Mouse (Mus musculus): ENCODE data around the gene Apba3. TPM values are rescaled to one million over a fixed set of nuclear protein-coding genes. Genes with fewer than 3 reads are reported as not detected.

Gene Apba3
- polyA plus RNA-seq, 1 experiment = 77.4 TPM

GRCm38 (mm10) chr10:81306837-81307682 is 40.3 kb downstream of the Apba3 start:
- DNase-seq (ENCODE audit: low read depth) = no peak

GRCm38 (mm10) chr10:81309571-81309970 is 42.8 kb downstream of the Apba3 start:
- DNase-seq (ENCODE audit: low read depth) = no peak

GRCm38 (mm10) chr10:81313581-81313980 is 46.8 kb downstream of the Apba3 start:
- no peak for DNase-seq (ENCODE audit: low read depth)

- no peak for DNase-seq (ENCODE audit: low read depth)
Measured at GRCm38 (mm10) chr10:81314201-81314600, 47.4 kb downstream of the Apba3 start.

- no peak for DNase-seq (ENCODE audit: low read depth)
Measured at GRCm38 (mm10) chr10:81315587-81315986, 48.8 kb downstream of the Apba3 start.

GRCm38 (mm10) chr10:81316338-81317060 is 49.7 kb downstream of the Apba3 start:
- DNase-seq (ENCODE audit: low read depth) = no peak

- DNase-seq (ENCODE audit: low read depth) = peak; percentile 33
Measured at GRCm38 (mm10) chr10:81317273-81317672, 50.5 kb downstream of the Apba3 start.

- peak; percentile 36 for DNase-seq (ENCODE audit: low read depth)
Measured at GRCm38 (mm10) chr10:81318589-81319329, 52.0 kb downstream of the Apba3 start.

- no peak for DNase-seq (ENCODE audit: low read depth)
Measured at GRCm38 (mm10) chr10:81319330-81319699, 52.6 kb downstream of the Apba3 start.

- DNase-seq (ENCODE audit: low read depth) = peak; percentile 76
Measured at GRCm38 (mm10) chr10:81319741-81320549, 53.2 kb downstream of the Apba3 start.

- DNase-seq (ENCODE audit: low read depth) = peak; percentile 97
Measured at GRCm38 (mm10) chr10:81320550-81321347, 54.0 kb downstream of the Apba3 start, which contains the start of gene Cactin. Gene Cactin, plus strand, starts transcription at chr10:81321103.

GRCm38 (mm10) chr10:81321436-81321835 is 54.7 kb downstream of the Apba3 start:
- DNase-seq (ENCODE audit: low read depth) = no peak

GRCm38 (mm10) chr10:81322444-81322843 is 55.7 kb downstream of the Apba3 start:
- DNase-seq (ENCODE audit: low read depth) = no peak

Other genes with a start within 250 kb of the Apba3 start
- not detected in 2 replicates for gene Diras1, start 241.3 kb upstream of the Apba3 start, polyA plus RNA-seq (2012; rRNA removed)
- 31.0 and 34.3 TPM in 2 replicates for gene Slc39a3, start 229.5 kb upstream of the Apba3 start, polyA plus RNA-seq (2012; rRNA removed)
- gene Sgta, start 206.8 kb upstream of the Apba3 start, polyA plus RNA-seq (2012; rRNA removed) = 197 and 235 TPM in 2 replicates
- gene Thop1, start 196.9 kb upstream of the Apba3 start, polyA plus RNA-seq (2012; rRNA removed) = 31.7 and 35.0 TPM in 2 replicates
- gene Creb3l3, start 168.1 kb upstream of the Apba3 start, polyA plus RNA-seq (2012; rRNA removed) = 0.41 and 0.61 TPM in 2 replicates
- 132 and 176 TPM in 2 replicates for gene Map2k2, start 161.0 kb upstream of the Apba3 start, polyA plus RNA-seq (2012; rRNA removed)
- 30.0 and 49.1 TPM in 2 replicates for gene Zbtb7a, start 131.7 kb upstream of the Apba3 start, polyA plus RNA-seq (2012; rRNA removed)
- gene Pias4, start 99.0 kb upstream of the Apba3 start, polyA plus RNA-seq (2012; rRNA removed) = 31.5 and 32.8 TPM in 2 replicates
- gene Eef2, start 90.3 kb upstream of the Apba3 start, polyA plus RNA-seq (2012; rRNA removed) = 1,971 and 2,241 TPM in 2 replicates
- 76.3 and 81.7 TPM in 2 replicates for gene Dapk3, start 84.0 kb upstream of the Apba3 start, polyA plus RNA-seq (2012; rRNA removed)
- gene 4930442H23Rik, start 83.1 kb upstream of the Apba3 start, polyA plus RNA-seq (2012; rRNA removed) = not detected in 2 replicates
- not detected in 2 replicates for gene Nmrk2, start 64.9 kb upstream of the Apba3 start, polyA plus RNA-seq (2012; rRNA removed)
- gene Atcay, start 36.1 kb upstream of the Apba3 start, polyA plus RNA-seq (2012; rRNA removed) = 0.03 TPM in 1 of 2 replicates, not detected in the other
- 17.9 and 20.9 TPM in 2 replicates for gene Zfr2, start 33.8 kb upstream of the Apba3 start, polyA plus RNA-seq (2012; rRNA removed)
- 3.1 and 4.7 TPM in 2 replicates for gene Matk, start 14.0 kb upstream of the Apba3 start, polyA plus RNA-seq (2012; rRNA removed)
- gene Mrpl54, start within 50 bp of the Apba3 start, polyA plus RNA-seq (2012; rRNA removed) = 65.7 and 72.8 TPM in 2 replicates
- 21.4 and 29.9 TPM in 2 replicates for gene Tjp3, start 24.6 kb downstream of the Apba3 start, polyA plus RNA-seq (2012; rRNA removed)
- 57.9 and 58.4 TPM in 2 replicates for gene Pip5k1c, start 26.0 kb downstream of the Apba3 start, polyA plus RNA-seq (2012; rRNA removed)
- gene Cactin, start 54.1 kb downstream of the Apba3 start, polyA plus RNA-seq (2012; rRNA removed) = 24.8 and 25.0 TPM in 2 replicates
- gene Tbxa2r, start 61.8 kb downstream of the Apba3 start, polyA plus RNA-seq (2012; rRNA removed) = 8.3 and 9.3 TPM in 2 replicates
- gene Gipc3, start 76.3 kb downstream of the Apba3 start, polyA plus RNA-seq (2012; rRNA removed) = 1.4 and 1.7 TPM in 2 replicates
- gene Hmg20b, start 83.5 kb downstream of the Apba3 start, polyA plus RNA-seq (2012; rRNA removed) = 60.3 and 76.7 TPM in 2 replicates
- gene Mfsd12, start 90.5 kb downstream of the Apba3 start, polyA plus RNA-seq (2012; rRNA removed) = 29.8 and 39.5 TPM in 2 replicates
- gene 4930404N11Rik, start 98.9 kb downstream of the Apba3 start, polyA plus RNA-seq (2012; rRNA removed) = 1.7 and 2.0 TPM in 2 replicates
- 48.7 and 59.7 TPM in 2 replicates for gene Fzr1, start 111.6 kb downstream of the Apba3 start, polyA plus RNA-seq (2012; rRNA removed)
- gene Dohh, start 117.5 kb downstream of the Apba3 start, polyA plus RNA-seq (2012; rRNA removed) = 93.9 and 96.3 TPM in 2 replicates
- gene Gm48551, start 117.5 kb downstream of the Apba3 start, polyA plus RNA-seq (2012; rRNA removed) = 3.3 and 4.2 TPM in 2 replicates
- 3.1 and 5.6 TPM in 2 replicates for gene Gm48552, start 122.0 kb downstream of the Apba3 start, polyA plus RNA-seq (2012; rRNA removed)
- gene Smim24, start 126.1 kb downstream of the Apba3 start, polyA plus RNA-seq (2012; rRNA removed) = 28.6 and 32.6 TPM in 2 replicates
- 33.6 and 61.6 TPM in 2 replicates for gene Nfic, start 188.7 kb downstream of the Apba3 start, polyA plus RNA-seq (2012; rRNA removed)
- gene Celf5, start 215.7 kb downstream of the Apba3 start, polyA plus RNA-seq (2012; rRNA removed) = 0.27 and 0.67 TPM in 2 replicates
- 115 and 131 TPM in 2 replicates for gene Ncln, start 229.4 kb downstream of the Apba3 start, polyA plus RNA-seq (2012; rRNA removed)
- gene S1pr4, start 233.2 kb downstream of the Apba3 start, polyA plus RNA-seq (2012; rRNA removed) = 2.8 and 3.5 TPM in 2 replicates